Comparison of ENCODE assay signal across 10 mouse cellular contexts in genomic region chr3:100686756-100687155, GRCm38 (mm10). TPM values are rescaled to one million over a fixed set of nuclear protein-coding genes. Genes with fewer than 3 reads are reported as not detected.
DNase-seq lines count a peak whose midpoint lies in the region; ATAC-seq and TF ChIP-seq lines count a peak whose summit lies in the region.
"Had no signal": no experiment of that assay in that cellular context is flagged by ENCODE, and none has a peak within 500 bp of the region (broad histone marks: within the 10 kb centered on the region; RNA-seq: fewer than 3 reads in every experiment).

No protein-coding gene starts in this region.

- H3K27ac ChIP-seq in heart, embryonic 12.5 days (ENCODE audit: poor library complexity, severe bottlenecking) = no peak overlapping the region
- peak overlapping the region; percentile 98; the same call in 1 of the 2 replicates for H3K27ac ChIP-seq in midbrain, embryonic 10.5 days (replicated peaks)
- no peak overlapping the region for H3K27ac ChIP-seq in midbrain, embryonic 16.5 days (ENCODE audit: low read length)
- no peak overlapping the region for H3K27ac ChIP-seq in limb, embryonic 10.5 days

- peaks cover 5% of the 10 kb centered on the region for H3K27me3 ChIP-seq in heart, embryonic 12.5 days (replicated peaks)
- no peaks in the 10 kb centered on the region for H3K27me3 ChIP-seq in midbrain, embryonic 10.5 days (ENCODE audit: low read depth, poor library complexity, severe bottlenecking)
- H3K27me3 ChIP-seq in midbrain, embryonic 16.5 days (ENCODE audit: control insufficient read depth, insufficient read depth, low read depth, low read length) = no peaks in the 10 kb centered on the region
- H3K27me3 ChIP-seq in limb, embryonic 10.5 days (ENCODE audit: low read depth, poor library complexity, severe bottlenecking) = no peaks in the 10 kb centered on the region
- H3K27me3 ChIP-seq in myocyte (ENCODE audit: control insufficient read depth, insufficient read depth, insufficient read length) = no peaks in the 10 kb centered on the region

- no peak overlapping the region for H3K9ac ChIP-seq in heart, embryonic 12.5 days
- H3K9ac ChIP-seq in midbrain, embryonic 16.5 days (ENCODE audit: low read depth, low read length) = no peak overlapping the region

- no peak for DNase-seq in heart, adult 18-20 months
- DNase-seq in midbrain, embryonic 10.5 days (ENCODE audit: low spot score) = no peak
- no peak for DNase-seq in limb, embryonic 10.5 days (ENCODE audit: low spot score)
- DNase-seq in urinary bladder, adult 18-20 months (ENCODE audit: low spot score in 2 of 2) = no peak
- DNase-seq: lung, postnatal 14 days; right cerebral cortex, postnatal 4 days had no signal

- no peaks in the 10 kb centered on the region for H3K36me3 ChIP-seq in heart, embryonic 12.5 days
- no peaks in the 10 kb centered on the region for H3K36me3 ChIP-seq in midbrain, embryonic 10.5 days
- no peaks in the 10 kb centered on the region for H3K36me3 ChIP-seq in midbrain, embryonic 16.5 days (ENCODE audit: control insufficient read depth, insufficient read depth, low read length)
- H3K36me3 ChIP-seq in limb, embryonic 10.5 days = no peaks in the 10 kb centered on the region
- no peaks in the 10 kb centered on the region for H3K36me3 ChIP-seq in myocyte (ENCODE audit: control insufficient read depth, insufficient read depth)

- ATAC-seq in heart, embryonic 12.5 days (ENCODE audit: insufficient number of reproducible peaks, low FRiP score) = no peak
- ATAC-seq in midbrain, embryonic 16.5 days = no peak
- ATAC-seq in megakaryocyte-erythroid progenitor cell, adult 5-6 weeks (replicated peaks; ENCODE audit: low FRiP score, low TSS enrichment, poor library complexity, severe bottlenecking) = no peak

- H3K79me2 ChIP-seq in myocyte (ENCODE audit: control insufficient read depth, insufficient read depth) = peaks cover 31% of the 10 kb centered on the region

- no peak for TF ChIP-seq POLR2A in myocyte (IDR thresholded peaks at IDR 0.05; ENCODE audit: insufficient read length, low read depth)

- no peak overlapping the region for H3K4me3 ChIP-seq in heart, embryonic 12.5 days
- peak overlapping the region; percentile 60; the same call in 1 of the 2 replicates for H3K4me3 ChIP-seq in midbrain, embryonic 10.5 days
- H3K4me3 ChIP-seq in midbrain, embryonic 16.5 days (ENCODE audit: low read depth, low read length) = no peak overlapping the region
- H3K4me3 ChIP-seq in limb, embryonic 10.5 days = peak overlapping the region; percentile 82; the same call in 1 of the 2 replicates
- peak overlapping the region; percentile 66 for H3K4me3 ChIP-seq in myocyte

- H3K4me2 ChIP-seq in heart, embryonic 12.5 days = peak overlapping the region; percentile 21; the same call in 1 of the 2 replicates
- no peak overlapping the region; the same call in 1 of the 2 replicates for H3K4me2 ChIP-seq in midbrain, embryonic 16.5 days (ENCODE audit: low read length)
- H3K4me2 ChIP-seq in myocyte (ENCODE audit: low read depth) = no peak overlapping the region

- no peak overlapping the region for H3ac ChIP-seq in myocyte (ENCODE audit: control insufficient read depth, insufficient read length)

- no peaks in the 10 kb centered on the region for H3K9me3 ChIP-seq in heart, embryonic 12.5 days (replicated peaks)
- H3K9me3 ChIP-seq in midbrain, embryonic 10.5 days (replicated peaks) = no peaks in the 10 kb centered on the region
- H3K9me3 ChIP-seq in midbrain, embryonic 16.5 days (replicated peaks; ENCODE audit: control insufficient read depth, low read length, poor library complexity, severe bottlenecking) = no peaks in the 10 kb centered on the region
- no peaks in the 10 kb centered on the region for H3K9me3 ChIP-seq in limb, embryonic 10.5 days (replicated peaks)

- H3K4me1 ChIP-seq in heart, embryonic 12.5 days (replicated peaks) = peaks cover 15% of the 10 kb centered on the region
- H3K4me1 ChIP-seq in midbrain, embryonic 10.5 days = peaks cover 37% of the 10 kb centered on the region
- H3K4me1 ChIP-seq in midbrain, embryonic 16.5 days (ENCODE audit: control insufficient read depth, insufficient read depth, low read length) = peaks cover 20% of the 10 kb centered on the region
- H3K4me1 ChIP-seq in limb, embryonic 10.5 days = peaks cover 34% of the 10 kb centered on the region

- WGBS in heart, embryonic 12.5 days = 93% methylated on average over 8 of the region's 8 CpGs
- WGBS in midbrain, embryonic 10.5 days = 89% methylated on average over 8 of the region's 8 CpGs
- 89% methylated on average over 8 of the region's 8 CpGs for WGBS in midbrain, embryonic 16.5 days
- 92% methylated on average over 8 of the region's 8 CpGs for WGBS in limb, embryonic 10.5 days

TF ChIP-seq in myocyte, 11 proteins besides CTCF, POLR2A, EP300 and RAD21:
- no peak for TF ChIP-seq E2F4 (IDR thresholded peaks at IDR 0.05; ENCODE audit: insufficient read depth)
- TF ChIP-seq REST (IDR thresholded peaks at IDR 0.05; ENCODE audit: insufficient read depth, insufficient read length) = no peak
- no peak for TF ChIP-seq CEBPB (IDR thresholded peaks at IDR 0.05; ENCODE audit: insufficient read depth, poor library complexity, severe bottlenecking)
- TF ChIP-seq MAX (IDR thresholded peaks at IDR 0.05; ENCODE audit: low read depth) = no peak
- TF ChIP-seq TCF3 (IDR thresholded peaks at IDR 0.05; ENCODE audit: insufficient read length, low read depth) = no peak
- no peak for TF ChIP-seq POLR2AphosphoS2 (IDR thresholded peaks at IDR 0.05; ENCODE audit: insufficient read length, low read depth)
- TF ChIP-seq SRF (IDR thresholded peaks at IDR 0.05; ENCODE audit: control insufficient read depth, insufficient read length, low read depth) = no peak
- no peak for TF ChIP-seq MYOG (IDR thresholded peaks at IDR 0.05; ENCODE audit: control insufficient read depth in 1 of 3, insufficient read depth in 1 of 3, insufficient read length in 2 of 3, low read depth in 2 of 3)
- no peak for TF ChIP-seq MYOD1 (IDR thresholded peaks at IDR 0.05; ENCODE audit: control insufficient read depth in 1 of 3, insufficient read length in 2 of 3, low read depth in 2 of 3)
- no peak for TF ChIP-seq TCF12 (IDR thresholded peaks at IDR 0.05; ENCODE audit: insufficient read depth, poor library complexity, severe bottlenecking)
- no peak for TF ChIP-seq USF1 (IDR thresholded peaks at IDR 0.05; ENCODE audit: low read depth)

RNA-seq across cellular contexts. Expression of gene Man1a2, which starts 1.5 kb away (rescaled TPM):
- polyA plus RNA-seq in heart, embryonic 12.5 days (2016; fragmentation: Nextera tagmentation; extraction: Ambion mirVana) = 83.5 and 91.1 TPM in 2 replicates
- 10 to 100 TPM; 44.9 to 45.8 TPM for total RNA-seq in heart, adult 18-20 months (2021)
- 41.1 and 42.8 TPM in 2 replicates for polyA plus RNA-seq in midbrain, embryonic 10.5 days (2016; fragmentation: Nextera tagmentation; extraction: Ambion mirVana)
- 30.7 and 32.7 TPM in 2 replicates for polyA plus RNA-seq in midbrain, embryonic 16.5 days (2015; fragmentation: Nextera tagmentation; extraction: Ambion mirVana)
- 67.1 and 74.9 TPM in 2 replicates for polyA plus RNA-seq in limb, embryonic 10.5 days (2016; fragmentation: Nextera tagmentation; extraction: Ambion mirVana)
- 4.9 TPM for polyA plus RNA-seq in myocyte (2012; fragmentation: generic; extraction: Trizol)
- 23.6 and 24.6 TPM in 2 replicates for total RNA-seq in megakaryocyte-erythroid progenitor cell, adult 5-6 weeks (2014; fragmentation: Nextera tagmentation)
- total RNA-seq in megakaryocyte-erythroid progenitor cell, adult 5-6 weeks (2017) = 50.7 and 115 TPM in 2 replicates

Comparison
In these comparisons a context has a peak if more than half of its experiments do, and no peak if none do; other contexts are left out.
1. H3K4me3 ChIP-seq: peak in midbrain, embryonic 10.5 days (single experiment), limb, embryonic 10.5 days (single experiment) and myocyte (single experiment); none in heart, embryonic 12.5 days (single experiment) and midbrain, embryonic 16.5 days (single experiment).